Mouse (Mus musculus) lung, adult 2 months (tissue): ENCODE measurements at regions not wholly inside any gene's neighbourhood (a gene's known extent, or its start where the extent isn't known, plus 50 kb on each side); places are given as distances from the start of the nearest gene placed in this dataset.

Experiments used
- CTCF ChIP-seq: fragments of 200-500 bp; IDR thresholded peaks from 2 replicates; pipeline ENCODE4 v1.5.1; 2011; ENCODE audit warnings: mild to moderate bottlenecking, low read length, control low read depth; ENCODE audit not compliant: insufficient read depth
- POLR2A ChIP-seq: fragments of 200-500 bp; IDR thresholded peaks from 2 replicates; pipeline ENCODE4 v1.6.1; 2011; ENCODE audit warnings: low read depth, mild to moderate bottlenecking, control low read depth, low read length, borderline replicate concordance; ENCODE audit errors: extremely low read depth

- no peak for TF ChIP-seq POLR2A
- no peak for TF ChIP-seq CTCF
Measured at GRCm38 (mm10) chr4:72524630-72525029, 323.9 kb upstream of the Tle1 start.
